Mouse (Mus musculus): Measurements from ENCODE around the gene Olfr907. TPM values are rescaled to one million over a fixed set of nuclear protein-coding genes. Genes with fewer than 3 reads are reported as not detected.

The Olfr907 gene
- polyA plus RNA-seq (2014; fragmentation: Nextera tagmentation; extraction: Ambion mirVana), result not detected in 2 replicates

DNA sequence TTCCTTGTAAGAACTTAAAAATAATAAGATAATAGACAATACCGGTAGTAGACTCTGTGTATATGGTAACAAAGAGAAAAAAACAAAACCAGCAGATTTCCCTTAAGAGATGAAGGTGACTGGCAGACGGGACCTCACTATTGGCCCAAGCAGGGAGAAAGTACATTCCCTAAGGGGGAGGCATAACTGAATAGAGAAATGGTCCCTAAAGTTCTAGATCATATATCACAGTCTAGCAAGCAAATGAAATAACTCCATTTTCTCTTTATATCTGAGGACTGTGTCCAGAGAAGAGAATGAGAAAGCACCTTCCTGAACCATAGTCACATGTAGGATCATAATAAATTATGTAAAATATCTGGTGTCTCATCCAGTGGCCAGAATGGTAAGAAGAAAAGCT is at the start of gene Olfr907:
Gene Olfr907, plus strand, starts transcription at position 301 of the 400 bp plus-strand sequence.
- 86% methylated on average over 2 of the region's 2 CpGs for WGBS
- no peak within 1 kb of the TSS for H3K4me3 ChIP-seq (ENCODE audit: low read depth, low read length)
- no peak within 1 kb of the TSS for H3K27ac ChIP-seq (ENCODE audit: low read depth, low read length)
- H3K4me2 ChIP-seq (ENCODE audit: low read depth, low read length, severe bottlenecking), result no peak within 1 kb of the TSS
- H3K4me1 ChIP-seq (replicated peaks; ENCODE audit: control insufficient read depth, insufficient read depth, low read length), result no peaks in the 10 kb centered on the region
- H3K27me3 ChIP-seq (ENCODE audit: control insufficient read depth, insufficient read depth, low read length), result no peaks in the 10 kb centered on the region
- no peaks in the 10 kb centered on the region for H3K9me3 ChIP-seq (ENCODE audit: control insufficient read depth, low read length)
- no peaks in the 10 kb centered on the region for H3K36me3 ChIP-seq (ENCODE audit: control insufficient read depth, insufficient read depth, low read length)
- no peak within 1 kb of the TSS for H3K9ac ChIP-seq (ENCODE audit: low read length)
- no peak for ATAC-seq (replicated peaks; ENCODE audit: low FRiP score)
- no peak for DNase-seq (ENCODE audit: low spot score)

DNA sequence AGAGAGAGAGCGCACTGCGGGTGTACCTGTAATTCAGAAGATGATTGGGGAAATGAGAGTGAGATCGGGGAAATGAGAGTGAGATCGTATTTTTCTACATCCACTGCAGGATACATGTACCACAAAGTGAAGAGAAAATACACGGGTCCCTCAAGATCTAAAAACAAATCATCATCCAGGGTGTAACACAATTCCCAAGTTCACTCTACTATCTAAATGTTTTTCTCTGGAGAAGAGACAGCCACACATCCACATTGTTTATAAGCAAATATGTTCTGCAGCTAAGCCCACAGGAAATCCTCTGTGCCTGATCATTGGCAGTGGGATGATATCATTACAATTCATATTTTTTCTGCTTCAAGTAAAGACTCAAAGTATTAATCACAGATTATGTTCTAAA is 48.2 kb upstream of the Olfr907 start, which contains the start of gene Olfr902:
Gene Olfr902, plus strand, starts transcription at position 301 of the 400 bp plus-strand sequence.
- no peak for ATAC-seq (replicated peaks; ENCODE audit: low FRiP score)
- 93% methylated on average over 5 of the region's 5 CpGs for WGBS
- no peak within 1 kb of the TSS for H3K4me3 ChIP-seq (ENCODE audit: low read depth, low read length)
- no peaks in the 10 kb centered on the region for H3K36me3 ChIP-seq (ENCODE audit: control insufficient read depth, insufficient read depth, low read length)
- no peak within 1 kb of the TSS for H3K27ac ChIP-seq (ENCODE audit: low read depth, low read length)
- H3K9ac ChIP-seq (ENCODE audit: low read length), result no peak within 1 kb of the TSS
- no peak for DNase-seq (ENCODE audit: low spot score)
- no peak within 1 kb of the TSS for H3K4me2 ChIP-seq (ENCODE audit: low read depth, low read length, severe bottlenecking)
- no peaks in the 10 kb centered on the region for H3K4me1 ChIP-seq (replicated peaks; ENCODE audit: control insufficient read depth, insufficient read depth, low read length)
- no peaks in the 10 kb centered on the region for H3K27me3 ChIP-seq (ENCODE audit: control insufficient read depth, insufficient read depth, low read length)
- H3K9me3 ChIP-seq (ENCODE audit: control insufficient read depth, low read length), result no peaks in the 10 kb centered on the region

DNA sequence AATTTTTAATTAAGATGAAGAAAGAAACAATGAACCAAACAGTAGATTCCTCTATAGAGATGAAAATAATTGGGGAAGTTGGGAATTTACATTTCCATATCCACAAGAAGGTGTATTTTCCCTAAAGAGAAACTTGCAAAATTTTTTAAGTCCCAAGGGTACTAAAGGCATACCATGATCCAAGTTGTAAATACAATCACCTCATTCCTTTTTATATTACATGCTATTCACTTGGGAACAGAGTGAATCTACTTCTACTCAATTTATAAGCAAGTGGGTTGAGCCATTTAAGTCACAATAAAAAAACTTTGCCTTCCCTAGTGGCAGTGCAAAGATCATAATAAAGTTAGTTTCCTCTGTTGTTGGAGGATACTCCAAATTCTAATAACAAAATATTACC is 32.8 kb upstream of the Olfr907 start, which contains the start of gene Olfr904:
Gene Olfr904, plus strand, starts transcription at position 301 of the 400 bp plus-strand sequence.
- ATAC-seq (replicated peaks; ENCODE audit: low FRiP score) (no peak), DNase-seq (ENCODE audit: low spot score) (no peak)
- Histone ChIP-seq H3K4me3 (ENCODE audit: low read depth, low read length) (no peak within 1 kb of the TSS), H3K36me3 (ENCODE audit: control insufficient read depth, insufficient read depth, low read length) (no peaks in the 10 kb centered on the region), H3K9me3 (ENCODE audit: control insufficient read depth, low read length) (no peaks in the 10 kb centered on the region), H3K9ac (ENCODE audit: low read length) (no peak within 1 kb of the TSS), H3K27ac (ENCODE audit: low read depth, low read length) (no peak within 1 kb of the TSS), H3K4me1 (replicated peaks; ENCODE audit: control insufficient read depth, insufficient read depth, low read length) (no peaks in the 10 kb centered on the region), H3K4me2 (ENCODE audit: low read depth, low read length, severe bottlenecking) (no peak within 1 kb of the TSS), H3K27me3 (ENCODE audit: control insufficient read depth, insufficient read depth, low read length) (no peaks in the 10 kb centered on the region)

DNA sequence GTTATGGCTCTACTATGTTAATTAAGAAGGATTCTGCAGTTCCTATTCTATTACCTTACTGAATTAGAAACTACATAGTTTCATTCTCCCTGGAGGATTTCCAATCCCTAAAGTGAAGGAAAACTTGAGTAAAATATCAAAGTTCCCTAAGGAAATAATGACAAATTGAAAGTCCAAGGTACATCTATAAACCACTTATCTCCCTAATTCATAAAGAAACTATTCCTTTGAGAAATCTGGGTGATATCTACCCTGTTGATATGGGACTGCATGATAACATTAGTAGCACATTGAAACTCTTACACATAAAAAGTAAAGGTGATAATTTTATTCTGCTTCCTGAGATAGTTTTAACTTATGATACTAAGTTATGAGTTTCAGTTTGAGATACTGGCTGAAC is 24.8 kb upstream of the Olfr907 start, which contains the start of gene Olfr905:
Gene Olfr905, plus strand, starts transcription at position 301 of the 400 bp plus-strand sequence.
- H3K27ac ChIP-seq (ENCODE audit: low read depth, low read length), result no peak within 1 kb of the TSS
- H3K4me3 ChIP-seq (ENCODE audit: low read depth, low read length), result no peak within 1 kb of the TSS
- ATAC-seq (replicated peaks; ENCODE audit: low FRiP score) (no peak), DNase-seq (ENCODE audit: low spot score) (no peak)
- no peaks in the 10 kb centered on the region for H3K27me3 ChIP-seq (ENCODE audit: control insufficient read depth, insufficient read depth, low read length)
- H3K4me1 ChIP-seq (replicated peaks; ENCODE audit: control insufficient read depth, insufficient read depth, low read length), result no peaks in the 10 kb centered on the region
- H3K9me3 ChIP-seq (ENCODE audit: control insufficient read depth, low read length), result no peaks in the 10 kb centered on the region
- H3K36me3 ChIP-seq (ENCODE audit: control insufficient read depth, insufficient read depth, low read length), result no peaks in the 10 kb centered on the region
- H3K4me2 ChIP-seq (ENCODE audit: low read depth, low read length, severe bottlenecking), result no peak within 1 kb of the TSS
- H3K9ac ChIP-seq (ENCODE audit: low read length), result no peak within 1 kb of the TSS

DNA sequence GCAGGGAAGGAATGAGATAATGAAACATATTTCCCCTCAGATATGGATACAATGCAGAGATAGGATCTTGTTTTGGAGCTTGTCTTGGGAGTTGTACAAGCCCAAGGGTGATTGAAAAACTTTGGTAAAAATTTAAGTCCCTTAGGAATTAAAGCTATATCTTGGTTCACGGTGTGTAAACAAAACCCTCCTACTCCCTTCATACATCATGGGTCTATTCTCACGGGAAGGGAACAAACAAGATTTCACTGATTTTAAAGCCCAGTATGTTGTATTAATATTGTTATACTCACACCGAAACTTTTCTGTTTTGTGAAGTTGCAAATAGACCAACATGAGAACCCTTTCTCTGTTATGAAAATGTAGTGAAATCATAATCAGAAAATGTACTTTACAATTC is 8.8 kb upstream of the Olfr907 start, which contains the start of gene Olfr906:
Gene Olfr906, plus strand, starts transcription at position 301 of the 400 bp plus-strand sequence.
- ATAC-seq (replicated peaks; ENCODE audit: low FRiP score), result no peak
- no peaks in the 10 kb centered on the region for H3K36me3 ChIP-seq (ENCODE audit: control insufficient read depth, insufficient read depth, low read length)

DNA sequence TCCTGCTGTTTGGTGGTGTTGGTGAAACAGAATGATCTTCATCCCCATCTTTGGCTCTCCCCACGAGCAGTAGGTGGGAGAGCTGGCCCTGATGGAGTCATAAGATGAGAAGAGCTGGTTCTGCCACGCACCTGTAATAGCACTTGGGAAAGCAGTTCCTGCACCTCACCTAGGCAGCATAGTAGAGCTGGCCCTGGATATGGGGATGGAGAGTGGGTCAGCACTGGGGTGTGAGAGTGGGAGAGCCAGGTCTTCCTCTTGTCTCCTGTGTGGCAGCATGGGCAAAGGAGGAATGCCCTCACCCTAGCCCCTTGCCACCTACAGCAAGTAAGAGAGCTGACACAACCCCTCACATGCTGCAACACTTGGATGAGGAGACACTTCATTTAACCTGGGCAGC is 16.8 kb downstream of the Olfr907 start:
- DNase-seq (ENCODE audit: low spot score) (no peak), ATAC-seq (replicated peaks; ENCODE audit: low FRiP score) (no peak)
- no peaks in the 10 kb centered on the region for H3K36me3 ChIP-seq (ENCODE audit: control insufficient read depth, insufficient read depth, low read length)
- no peaks in the 10 kb centered on the region for H3K4me1 ChIP-seq (replicated peaks; ENCODE audit: control insufficient read depth, insufficient read depth, low read length)
- no peak overlapping the region for H3K27ac ChIP-seq (ENCODE audit: low read depth, low read length)
- H3K9me3 ChIP-seq (ENCODE audit: control insufficient read depth, low read length), result no peaks in the 10 kb centered on the region
- H3K27me3 ChIP-seq (ENCODE audit: control insufficient read depth, insufficient read depth, low read length), result no peaks in the 10 kb centered on the region
- H3K4me3 ChIP-seq (ENCODE audit: low read depth, low read length), result no peak overlapping the region
- H3K4me2 ChIP-seq (ENCODE audit: low read depth, low read length, severe bottlenecking), result no peak overlapping the region
- 73% methylated on average over 2 of the region's 2 CpGs for WGBS
- H3K9ac ChIP-seq (ENCODE audit: low read length), result no peak overlapping the region

More for the DNA sequence above, 8.8 kb upstream of the Olfr907 start, which contains the start of gene Olfr906:
- Histone ChIP-seq H3K9me3 (ENCODE audit: control insufficient read depth, low read length) (no peaks in the 10 kb centered on the region), H3K4me3 (ENCODE audit: low read depth, low read length) (no peak within 1 kb of the TSS), H3K9ac (ENCODE audit: low read length) (no peak within 1 kb of the TSS), H3K4me2 (ENCODE audit: low read depth, low read length, severe bottlenecking) (no peak within 1 kb of the TSS), H3K27me3 (ENCODE audit: control insufficient read depth, insufficient read depth, low read length) (no peaks in the 10 kb centered on the region), H3K4me1 (replicated peaks; ENCODE audit: control insufficient read depth, insufficient read depth, low read length) (no peaks in the 10 kb centered on the region), H3K27ac (ENCODE audit: low read depth, low read length) (no peak within 1 kb of the TSS)
- no peak for DNase-seq (ENCODE audit: low spot score)
- WGBS, result 84% methylated on average over 3 of the region's 3 CpGs

DNA sequence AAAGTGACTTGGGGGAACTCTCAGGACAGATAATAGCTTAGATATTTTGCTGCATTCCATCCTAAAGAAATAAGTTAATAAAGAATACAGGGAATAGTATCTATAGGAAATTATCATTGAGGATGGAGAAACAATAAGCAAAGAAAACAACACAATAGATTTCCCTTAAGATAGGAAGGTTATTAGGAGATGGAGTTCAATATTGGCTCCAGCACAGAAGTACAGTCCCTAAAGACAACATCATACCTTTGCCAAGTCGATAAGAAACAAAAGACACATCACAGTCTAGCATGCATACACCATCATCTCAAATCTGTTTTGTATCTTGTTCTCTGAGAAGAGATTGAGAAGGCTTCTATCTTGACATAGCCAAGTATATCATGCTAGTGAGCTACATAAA is 25.7 kb downstream of the Olfr907 start, which contains the start of gene Olfr911-ps1:
Gene Olfr911-ps1, plus strand, starts transcription at position 301 of the 400 bp plus-strand sequence.
- ATAC-seq (replicated peaks; ENCODE audit: low FRiP score) (no peak), DNase-seq (ENCODE audit: low spot score) (no peak)
- H3K4me1 ChIP-seq (replicated peaks; ENCODE audit: control insufficient read depth, insufficient read depth, low read length), result no peaks in the 10 kb centered on the region
- H3K9ac ChIP-seq (ENCODE audit: low read length), result no peak within 1 kb of the TSS
- H3K36me3 ChIP-seq (ENCODE audit: control insufficient read depth, insufficient read depth, low read length), result no peaks in the 10 kb centered on the region
- H3K4me2 ChIP-seq (ENCODE audit: low read depth, low read length, severe bottlenecking), result no peak within 1 kb of the TSS
- H3K27me3 ChIP-seq (ENCODE audit: control insufficient read depth, insufficient read depth, low read length), result no peaks in the 10 kb centered on the region
- 88% methylated on average over 1 of the region's 1 CpGs for WGBS
- H3K27ac ChIP-seq (ENCODE audit: low read depth, low read length), result no peak within 1 kb of the TSS
- H3K4me3 ChIP-seq (ENCODE audit: low read depth, low read length), result no peak within 1 kb of the TSS
- no peaks in the 10 kb centered on the region for H3K9me3 ChIP-seq (ENCODE audit: control insufficient read depth, low read length)

DNA sequence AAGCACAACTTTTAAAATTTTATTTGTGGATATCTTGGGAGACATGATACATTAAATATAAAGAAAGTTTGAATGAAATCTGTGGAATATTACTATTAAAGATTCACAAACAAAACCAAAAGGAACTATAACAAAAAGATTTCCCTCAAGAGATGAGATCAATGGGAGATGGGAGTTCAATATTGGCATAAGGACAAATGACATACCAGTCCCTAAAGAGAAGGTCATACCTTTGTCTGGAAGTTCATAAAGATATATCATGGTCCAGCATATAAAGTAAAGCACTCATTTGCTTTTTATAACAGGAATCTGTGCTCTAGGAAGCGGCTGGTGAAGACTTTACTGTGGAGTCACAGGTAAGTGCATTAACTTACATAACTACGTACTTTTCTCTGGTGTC is 41.9 kb downstream of the Olfr907 start, which contains the start of gene Olfr910:
Gene Olfr910, plus strand, starts transcription at position 301 of the 400 bp plus-strand sequence.
- H3K27me3 ChIP-seq (ENCODE audit: control insufficient read depth, insufficient read depth, low read length), result no peaks in the 10 kb centered on the region
- ATAC-seq (replicated peaks; ENCODE audit: low FRiP score), result no peak
- H3K4me3 ChIP-seq (ENCODE audit: low read depth, low read length), result no peak within 1 kb of the TSS
- no peak within 1 kb of the TSS for H3K9ac ChIP-seq (ENCODE audit: low read length)
- no peak within 1 kb of the TSS for H3K4me2 ChIP-seq (ENCODE audit: low read depth, low read length, severe bottlenecking)
- no peak for DNase-seq (ENCODE audit: low spot score)
- no peaks in the 10 kb centered on the region for H3K36me3 ChIP-seq (ENCODE audit: control insufficient read depth, insufficient read depth, low read length)
- WGBS, result 96% methylated on average over 2 of the region's 2 CpGs
- no peaks in the 10 kb centered on the region for H3K9me3 ChIP-seq (ENCODE audit: control insufficient read depth, low read length)
- H3K27ac ChIP-seq (ENCODE audit: low read depth, low read length), result no peak within 1 kb of the TSS
- H3K4me1 ChIP-seq (replicated peaks; ENCODE audit: control insufficient read depth, insufficient read depth, low read length), result no peaks in the 10 kb centered on the region
